Mouse (Mus musculus): ENCODE data around the gene Smc5.
A peak's percentile ranks its signal among the peaks of the same experiment; 100 is the strongest.

Smc5 gene

DNA sequence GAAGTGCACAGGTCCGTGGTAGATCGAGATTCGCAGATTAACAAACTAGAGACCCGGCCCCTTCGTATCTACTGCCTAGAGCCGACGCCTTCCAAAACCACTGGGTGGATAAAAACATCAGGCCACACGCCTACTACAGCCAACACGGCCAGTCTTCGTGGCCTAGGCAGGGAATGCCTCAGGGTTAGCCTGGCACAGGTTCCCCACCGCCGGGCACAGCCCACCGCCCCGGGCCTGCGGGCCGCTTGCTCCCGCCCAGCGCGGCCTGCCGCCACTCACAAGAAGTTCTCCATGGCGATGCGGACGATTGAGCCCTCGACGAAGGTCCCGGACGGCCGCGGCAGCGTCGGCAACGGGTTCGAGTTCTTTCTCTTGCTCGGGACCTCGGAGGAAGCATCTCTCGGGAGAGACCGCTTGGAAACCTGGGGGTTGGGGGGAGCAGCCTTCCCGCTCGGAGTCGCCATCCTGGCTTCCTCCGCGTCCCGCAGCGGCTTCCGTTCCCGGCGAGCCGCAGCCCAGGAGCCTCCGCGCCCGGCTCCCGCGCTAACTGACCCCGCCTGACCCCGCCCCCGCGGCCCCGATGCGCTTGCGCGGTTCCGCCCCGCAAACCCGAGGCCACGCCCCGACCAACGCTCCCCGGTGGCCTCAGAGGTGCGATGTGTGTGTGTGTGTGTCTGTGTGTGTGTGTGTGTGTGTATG lies at the start of gene Smc5:
Gene Smc5 (minus strand): TSS at position 543 of the 699 bp plus-strand sequence.
- peak; percentile 72 to 87 for DNase-seq (ENCODE audit: low read depth in 1 of 2, low spot score in 2 of 2)

DNA sequence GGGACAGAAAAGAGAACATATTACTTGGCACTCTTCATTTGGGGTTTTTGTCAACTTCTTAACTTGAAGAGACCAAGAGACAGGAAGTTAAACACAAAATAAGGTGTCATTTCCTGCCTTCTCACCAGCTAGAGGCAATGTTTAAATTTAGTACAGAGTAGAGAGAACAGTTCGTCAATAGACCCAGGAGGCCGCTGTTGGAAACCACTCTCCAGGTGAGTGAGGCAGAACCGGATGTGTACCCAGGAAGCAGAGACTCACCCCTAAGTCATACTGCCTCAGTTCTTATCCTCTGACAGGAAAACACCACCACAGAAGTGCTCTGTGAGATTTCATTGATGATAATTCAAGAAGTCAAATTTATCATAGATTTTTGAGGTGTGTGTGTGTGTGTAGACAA lies 49.4 kb upstream of the Smc5 start:
- no peak for DNase-seq (ENCODE audit: low read depth in 1 of 2, low spot score in 2 of 2)

DNA sequence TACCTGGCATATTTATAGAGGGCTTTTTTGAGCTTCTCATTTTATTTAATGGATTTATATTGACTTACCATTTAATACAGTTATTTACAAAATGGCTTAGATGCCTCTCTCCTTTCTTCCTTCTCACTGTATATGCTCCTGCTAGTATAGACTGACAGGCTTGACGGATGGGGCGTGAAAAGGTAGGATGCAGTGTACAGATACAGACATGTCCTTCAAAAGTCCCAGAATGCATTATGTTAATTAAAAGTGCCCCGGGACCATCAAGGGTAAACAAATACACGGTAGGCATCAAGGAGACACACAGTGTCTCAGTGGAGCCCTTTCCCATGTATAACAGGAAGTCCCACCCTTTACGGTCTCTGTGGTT lies 44.3 kb upstream of the Smc5 start:
- no peak for DNase-seq (ENCODE audit: low read depth in 1 of 2, low spot score in 2 of 2)

DNA sequence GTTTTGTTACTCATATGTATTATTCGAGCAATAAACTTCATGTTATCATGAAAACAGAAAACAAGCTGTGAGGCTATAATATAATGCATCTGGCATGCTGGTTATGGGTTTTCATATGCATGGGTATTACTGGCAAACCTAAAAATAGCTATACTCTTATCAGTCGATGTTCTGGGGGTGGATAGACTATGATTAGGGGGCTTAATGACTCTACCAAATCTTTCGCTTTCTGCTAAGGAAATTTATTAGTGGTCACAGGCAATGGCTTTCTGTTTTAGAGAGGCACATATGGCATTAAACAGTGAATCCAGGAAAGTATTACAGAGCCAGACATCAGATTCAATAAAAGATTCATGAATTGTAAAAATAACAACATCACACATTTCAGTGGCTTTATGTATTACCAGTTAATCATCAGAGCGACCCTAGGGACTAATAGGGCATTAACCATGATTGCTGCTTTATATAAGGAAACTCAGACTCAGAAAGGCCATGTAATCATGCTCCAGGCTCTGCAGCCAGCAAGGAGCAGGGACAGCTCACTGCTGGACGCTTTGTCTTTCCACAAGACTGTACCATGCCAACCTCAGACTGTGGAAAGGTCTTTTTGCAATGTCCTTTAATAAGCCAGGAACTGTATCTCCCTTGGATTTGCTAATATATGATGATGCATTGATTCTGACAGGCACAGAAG lies 43.7 kb upstream of the Smc5 start:
- DNase-seq (ENCODE audit: low read depth in 1 of 2, low spot score in 2 of 2): no peak

DNA sequence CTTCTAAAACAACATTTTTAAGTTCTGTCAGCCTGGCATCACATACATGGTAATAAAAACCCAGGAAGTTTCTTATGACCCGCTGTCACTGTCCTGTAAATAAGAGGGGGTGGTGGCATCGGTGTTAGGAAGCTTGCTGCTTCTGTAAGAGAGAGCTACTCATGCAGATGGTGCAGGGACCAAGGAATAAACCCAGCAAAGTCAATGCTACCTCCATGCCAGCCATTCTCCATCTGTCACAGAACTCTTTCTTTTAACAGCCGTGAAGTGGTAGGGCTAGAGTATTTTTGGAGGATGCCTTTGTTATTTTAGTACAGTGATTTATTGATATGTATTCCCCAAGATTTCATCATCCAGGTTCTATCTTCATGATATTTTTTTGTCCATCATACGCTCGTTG lies 43.2 kb upstream of the Smc5 start:
- DNase-seq (ENCODE audit: low read depth in 1 of 2, low spot score in 2 of 2): no peak

DNA sequence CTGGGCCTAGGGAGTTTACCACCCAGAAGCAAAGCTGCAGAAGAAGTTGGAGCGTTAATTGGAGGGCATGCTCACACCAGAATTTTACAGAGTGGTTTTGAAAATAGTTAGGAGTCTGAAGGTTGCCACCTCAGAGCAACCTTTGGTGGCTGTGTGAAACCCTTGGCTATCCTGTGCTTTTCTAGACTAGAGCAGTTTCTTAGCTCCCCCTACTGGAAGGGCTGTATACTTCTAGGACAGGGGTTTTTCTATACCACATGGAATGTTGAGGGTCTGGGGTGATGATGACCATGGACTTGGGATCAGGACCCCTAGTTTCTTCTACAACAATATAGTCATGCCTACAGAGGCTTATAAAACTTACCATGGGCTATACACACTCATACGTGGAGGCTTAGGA lies 36.3 kb upstream of the Smc5 start:
- DNase-seq (ENCODE audit: low read depth in 1 of 2, low spot score in 2 of 2): no peak

DNA sequence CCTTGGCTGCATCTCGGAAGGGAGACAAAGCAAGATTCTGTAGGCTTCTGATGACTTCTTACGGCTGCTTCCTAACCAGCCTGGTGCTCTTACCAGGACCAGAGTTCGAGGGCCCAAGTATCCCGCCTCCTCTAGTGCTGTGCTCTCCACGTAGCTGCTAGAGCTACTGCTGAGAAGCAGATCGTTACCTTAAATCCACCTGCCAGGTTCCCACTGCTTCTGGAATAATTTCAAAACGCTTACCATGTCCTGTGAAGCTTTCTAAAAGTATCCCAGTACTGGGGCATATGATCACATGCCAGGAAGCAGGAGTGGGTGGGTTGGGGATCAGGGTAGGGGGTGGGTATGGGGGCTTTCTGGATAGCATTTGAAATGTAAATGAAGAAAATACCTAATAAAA lies 33.0 kb upstream of the Smc5 start:
- DNase-seq (ENCODE audit: low read depth in 1 of 2, low spot score in 2 of 2): no peak

DNA sequence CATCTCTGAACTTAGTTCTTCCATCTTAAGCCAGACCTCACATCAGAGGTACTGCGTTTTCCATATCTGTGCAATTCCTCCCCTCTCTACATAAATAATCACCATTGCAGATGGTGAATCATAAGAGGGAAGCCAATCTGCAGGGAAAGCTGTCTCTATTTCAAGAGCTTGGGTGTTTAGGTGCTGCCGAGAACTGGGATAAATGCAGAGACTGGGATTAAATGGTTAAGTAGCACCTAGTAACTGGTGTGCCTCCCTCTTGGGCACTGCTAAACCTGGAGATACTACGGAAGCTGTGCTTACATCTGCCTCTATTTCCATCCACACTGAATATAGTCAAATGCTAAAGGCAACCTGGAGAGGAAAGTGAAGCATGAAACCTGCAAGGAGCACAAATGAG lies 26.3 kb upstream of the Smc5 start:
- DNase-seq (ENCODE audit: low read depth in 1 of 2, low spot score in 2 of 2): no peak

DNA sequence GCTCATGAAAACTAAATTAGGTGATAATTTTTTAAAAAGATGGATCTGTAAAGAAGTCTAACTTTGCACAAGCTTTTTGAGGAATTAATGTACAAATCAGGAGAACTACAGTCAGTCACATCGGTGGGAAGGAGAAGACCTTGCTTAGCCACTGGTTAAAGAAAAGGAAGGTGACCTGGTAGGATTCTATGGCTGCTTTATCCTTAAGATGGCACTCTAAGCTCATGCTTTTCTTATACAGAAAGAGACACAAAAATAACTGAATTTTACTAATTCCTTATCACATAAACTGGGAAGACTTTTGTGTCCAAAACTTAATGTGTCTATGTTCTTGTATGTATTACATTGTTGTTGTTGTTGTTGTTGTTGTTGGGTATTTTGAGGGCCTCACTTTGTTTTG lies 25.2 kb upstream of the Smc5 start:
- DNase-seq (ENCODE audit: low read depth in 1 of 2, low spot score in 2 of 2): no peak

DNA sequence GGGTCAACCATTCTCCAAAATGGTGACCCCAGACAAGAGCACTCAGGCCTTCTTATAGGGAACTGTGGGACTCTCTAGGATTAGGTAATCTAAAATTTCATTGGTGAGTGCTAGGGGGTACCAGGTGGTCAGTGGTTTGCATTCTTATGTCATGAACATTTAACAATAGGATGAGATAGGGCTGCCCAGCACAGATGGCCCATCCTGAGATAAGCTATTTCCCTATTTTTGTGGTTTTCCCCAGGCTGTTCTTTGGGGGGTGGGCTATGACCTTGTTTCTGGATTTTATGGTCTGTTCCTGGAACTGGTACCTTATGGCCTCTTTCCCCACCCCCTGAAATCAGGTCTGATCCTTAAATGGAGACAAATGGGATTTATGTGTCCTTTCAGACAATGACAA lies 23.5 kb upstream of the Smc5 start:
- DNase-seq (ENCODE audit: low read depth in 1 of 2, low spot score in 2 of 2): no peak

DNA sequence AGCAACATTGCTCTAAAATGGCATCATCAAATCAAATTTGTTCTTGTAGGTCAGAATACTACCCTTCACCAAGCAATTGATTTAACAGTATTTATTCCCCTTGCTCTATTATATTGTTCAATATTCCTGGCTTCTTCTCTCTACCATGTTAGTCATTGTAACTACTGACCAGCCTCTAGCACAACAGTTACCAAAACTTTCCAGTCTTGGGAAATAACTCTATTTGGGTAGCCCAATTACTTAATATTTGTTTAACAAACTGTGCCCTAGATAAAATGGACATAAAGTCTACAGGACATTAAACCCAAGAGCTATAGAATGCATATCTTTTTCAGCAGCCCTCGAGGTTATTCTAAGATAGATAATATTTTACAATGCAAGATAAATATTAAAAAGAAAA lies 15.6 kb upstream of the Smc5 start:
- DNase-seq (ENCODE audit: low read depth in 1 of 2, low spot score in 2 of 2): no peak

DNA sequence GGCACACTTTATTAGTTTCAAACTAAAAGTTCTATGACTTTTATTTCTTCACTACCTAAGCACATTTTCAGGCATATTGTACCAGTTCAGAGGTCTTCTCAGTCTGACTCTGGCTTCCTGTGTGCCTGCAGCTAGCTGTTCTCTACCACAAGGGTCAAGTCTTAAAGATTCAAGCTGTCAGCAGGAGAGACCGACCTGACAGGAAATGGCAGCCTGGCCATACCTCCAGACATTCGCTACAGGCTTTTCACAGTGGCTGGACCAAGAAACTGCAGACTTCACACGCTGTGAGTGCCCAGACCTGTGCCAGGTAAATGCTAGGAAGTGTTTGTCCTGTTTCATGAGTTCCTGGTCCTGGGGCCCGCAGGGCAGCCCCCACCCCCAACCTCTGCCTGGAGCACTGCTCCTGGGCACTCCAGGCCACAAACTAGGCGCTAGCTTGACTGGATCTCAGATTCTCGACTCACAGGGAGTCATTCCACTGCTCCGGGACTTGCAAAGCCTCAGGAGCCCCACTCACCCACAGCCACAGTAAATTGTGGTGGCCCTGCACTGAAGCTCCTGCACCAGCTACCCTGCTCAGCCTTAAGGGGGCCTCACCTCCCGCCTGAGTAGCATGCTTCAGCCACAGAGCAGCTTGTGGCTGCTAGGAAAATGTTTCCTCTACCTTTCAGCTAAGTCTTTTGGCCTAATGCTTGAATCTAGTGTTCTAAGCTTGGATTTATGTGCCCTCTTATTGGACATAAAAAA lies 8.4 kb upstream of the Smc5 start:
- DNase-seq (ENCODE audit: low read depth in 1 of 2, low spot score in 2 of 2): no peak

DNA sequence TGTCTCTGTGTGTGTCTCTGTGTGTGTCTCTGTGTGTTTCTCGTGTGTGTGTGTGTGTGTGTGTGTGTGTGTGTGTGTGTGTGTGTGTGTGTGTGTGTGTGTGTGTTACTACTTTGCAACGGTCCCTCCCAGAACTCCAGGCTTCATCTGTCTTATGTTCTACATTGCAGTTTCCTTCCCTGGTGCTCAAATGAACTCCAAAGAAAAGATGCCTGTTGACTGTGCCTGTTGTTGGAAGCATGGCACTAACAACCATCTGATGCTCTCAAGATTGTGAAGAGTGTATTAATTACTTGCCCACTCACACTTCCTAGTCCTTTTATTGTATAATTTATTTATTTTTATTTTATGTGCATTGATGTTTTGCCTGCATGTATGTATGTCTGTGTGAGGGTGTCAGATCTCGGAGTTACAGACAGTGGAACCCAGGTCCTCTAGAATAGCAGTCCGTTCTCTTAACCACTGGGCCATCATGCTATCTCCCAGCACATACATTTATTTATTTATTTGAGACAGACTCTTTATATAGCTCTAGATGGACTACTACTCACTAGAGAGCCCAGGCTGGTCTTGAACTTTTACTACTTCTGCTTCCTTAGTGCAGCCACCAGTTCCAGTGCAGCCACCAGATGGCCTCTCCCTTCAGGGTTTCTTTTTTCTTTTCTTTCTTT lies 492 bp upstream of the Smc5 start:
- no peak for DNase-seq (ENCODE audit: low read depth in 1 of 2, low spot score in 2 of 2)

DNA sequence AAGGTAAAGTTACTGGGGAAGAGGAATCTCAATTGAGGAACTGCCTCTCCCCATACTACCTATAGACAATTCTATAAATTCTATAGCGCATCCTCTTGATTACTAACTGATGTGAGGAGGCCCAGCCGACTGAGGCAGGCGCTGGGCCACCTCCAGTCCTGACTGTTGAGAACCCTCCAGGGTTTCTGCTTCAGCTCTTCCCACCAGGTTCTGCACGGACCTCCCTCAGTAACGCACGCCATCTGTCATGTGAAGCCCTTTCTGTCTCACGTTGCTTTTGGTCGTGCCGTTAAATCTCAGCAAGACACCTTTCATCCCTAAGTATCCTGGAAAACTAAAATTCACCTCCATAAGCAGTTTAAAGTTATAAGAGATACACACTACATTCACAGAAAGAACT lies 16.9 kb downstream of the Smc5 start:
- DNase-seq (ENCODE audit: low read depth in 1 of 2, low spot score in 2 of 2): no peak

DNA sequence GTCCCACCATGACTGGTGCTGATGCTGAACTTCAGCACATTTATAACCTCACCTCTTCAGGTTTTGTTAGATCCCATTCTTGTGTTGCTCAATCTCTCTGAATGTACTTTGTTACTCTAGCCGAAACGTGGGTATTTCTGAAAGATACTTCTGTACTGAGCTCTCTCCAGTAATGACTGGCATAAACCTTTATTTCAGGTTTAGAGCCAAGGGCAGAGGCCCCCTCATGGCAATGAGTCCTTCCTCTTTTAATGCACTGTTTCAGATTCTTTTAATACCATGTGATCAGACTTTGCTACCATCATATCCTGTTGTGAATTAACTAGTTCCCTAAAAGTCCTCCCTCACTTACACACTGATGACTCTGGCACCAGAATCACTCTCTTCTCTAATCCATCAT lies 27.2 kb downstream of the Smc5 start:
- peak; percentile 19 to 35 for DNase-seq (ENCODE audit: low read depth in 1 of 2, low spot score in 2 of 2)

DNA sequence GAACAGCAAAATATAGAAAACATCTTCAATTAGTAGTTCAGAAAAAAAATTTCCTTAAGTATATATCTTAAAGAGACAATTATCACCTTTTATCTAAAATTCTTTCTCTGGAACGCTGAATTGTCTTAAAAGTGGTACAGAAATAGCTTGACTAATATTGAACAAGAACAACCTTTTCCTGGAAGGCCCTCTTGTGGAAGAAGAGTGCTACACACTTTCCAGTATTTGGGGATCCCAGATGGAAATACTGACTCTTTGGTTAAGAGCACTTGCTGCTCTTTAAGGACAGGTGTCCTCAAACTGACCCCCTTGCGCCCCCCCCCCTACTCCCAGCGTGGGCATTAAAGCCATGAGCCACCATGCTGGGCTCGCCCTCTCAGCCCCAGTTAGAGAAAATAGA lies 48.6 kb downstream of the Smc5 start:
- no peak for DNase-seq (ENCODE audit: low read depth in 1 of 2, low spot score in 2 of 2)

DNA sequence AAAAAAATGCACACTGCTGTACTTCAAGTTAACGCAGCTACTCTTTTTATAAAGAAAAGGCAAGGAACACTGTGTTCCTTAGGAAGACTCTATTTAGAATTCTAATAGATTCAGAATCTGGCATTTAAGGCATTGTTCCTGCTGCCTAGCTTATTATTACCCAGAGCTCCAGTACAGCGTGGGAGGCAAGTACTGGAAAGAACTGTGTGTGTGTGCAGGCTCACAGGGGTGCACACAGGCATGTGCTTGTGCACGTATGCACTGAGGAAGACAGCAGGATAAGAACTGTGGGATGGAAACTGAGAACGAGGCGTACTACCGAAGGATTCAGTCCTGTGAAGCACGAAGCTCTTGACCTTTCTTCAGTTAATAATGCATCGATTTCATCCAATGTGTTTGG lies 59.4 kb downstream of the Smc5 start:
- DNase-seq (ENCODE audit: low read depth in 1 of 2, low spot score in 2 of 2): no peak

DNA sequence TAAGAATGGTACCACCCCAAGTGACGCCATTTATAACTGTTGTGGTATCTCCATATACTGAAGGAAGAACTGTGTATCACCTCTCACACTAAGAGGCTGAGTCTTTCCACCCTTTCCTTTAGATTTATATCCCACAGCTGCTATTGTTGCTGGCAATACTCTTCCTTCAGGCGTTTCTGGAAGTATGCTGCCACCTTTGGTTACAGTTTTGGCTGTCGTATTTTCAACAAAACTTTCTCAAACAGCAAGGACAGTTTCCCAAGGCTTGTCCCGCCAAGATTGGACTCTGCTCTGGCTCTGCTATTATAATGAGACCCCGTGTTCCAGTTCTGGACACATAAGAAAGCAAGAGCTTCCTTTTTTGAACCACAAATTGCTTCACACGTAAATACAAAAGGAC lies 62.4 kb downstream of the Smc5 start:
- no peak for DNase-seq (ENCODE audit: low read depth in 1 of 2, low spot score in 2 of 2)

DNA sequence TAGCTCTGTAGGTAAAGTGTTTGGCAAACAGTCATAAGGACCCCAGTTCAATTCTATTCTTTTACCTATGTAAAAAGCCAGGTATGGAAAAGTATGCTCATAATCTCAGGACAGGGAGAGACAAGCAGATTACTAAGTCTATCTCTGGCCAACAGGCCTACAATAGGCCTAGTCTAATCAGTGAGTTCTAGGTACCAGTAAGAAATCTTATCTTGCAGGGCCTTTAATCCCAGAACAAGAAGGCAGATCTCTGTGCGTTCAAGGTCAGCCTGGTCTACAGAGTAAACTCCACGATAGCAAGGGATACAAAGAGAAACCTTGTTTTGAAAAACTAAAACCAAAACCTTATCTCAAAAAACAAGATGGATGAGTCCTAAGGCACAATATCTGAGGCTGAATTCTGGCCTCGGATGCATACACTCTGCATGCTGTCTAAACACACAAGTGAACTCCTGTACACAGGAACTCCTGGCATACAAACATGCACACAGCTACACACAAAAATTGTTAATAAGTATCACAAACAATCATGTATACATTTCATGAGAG lies 70.1 kb downstream of the Smc5 start:
- no peak for DNase-seq (ENCODE audit: low read depth in 1 of 2, low spot score in 2 of 2)

DNA sequence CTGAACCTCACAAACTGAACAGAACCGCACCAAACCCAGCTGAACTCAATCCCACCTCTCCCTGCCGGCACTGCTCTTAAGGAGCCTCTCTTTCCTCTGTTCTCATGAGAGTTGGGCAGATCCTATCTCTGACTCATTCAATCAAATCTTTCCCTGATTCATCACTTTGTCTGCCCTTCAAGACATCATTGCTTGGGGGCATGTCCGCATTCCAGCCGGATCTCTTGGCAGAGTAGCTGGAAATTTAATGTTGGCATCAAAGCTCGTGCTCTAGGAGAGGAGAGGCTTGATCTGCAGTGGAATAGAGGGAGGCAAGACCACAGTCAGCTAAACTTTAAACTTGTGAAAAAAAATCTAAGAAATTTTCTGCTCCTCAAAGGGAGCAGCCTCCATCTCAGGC lies 71.6 kb downstream of the Smc5 start:
- DNase-seq (ENCODE audit: low read depth in 1 of 2, low spot score in 2 of 2): no peak

DNA sequence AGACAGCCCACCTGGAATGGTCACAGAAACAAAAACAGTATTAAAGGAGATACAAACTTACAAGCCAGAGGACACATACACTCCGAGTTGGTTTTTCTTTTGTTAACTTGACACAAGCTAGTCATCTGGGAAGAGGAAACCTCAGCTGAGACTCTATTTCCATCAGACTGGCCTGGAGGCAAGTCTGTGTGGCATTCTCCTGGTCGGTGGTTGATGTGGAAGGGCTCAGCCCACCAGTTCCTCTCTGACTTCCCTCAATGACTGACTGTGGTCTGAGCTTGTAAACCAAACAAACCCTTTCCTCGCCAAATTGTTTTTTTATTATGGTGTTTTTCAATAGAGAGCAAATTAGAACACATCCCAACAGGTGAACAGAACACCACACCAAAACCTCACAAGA lies 80.6 kb downstream of the Smc5 start:
- no peak for DNase-seq (ENCODE audit: low read depth in 1 of 2, low spot score in 2 of 2)

DNA sequence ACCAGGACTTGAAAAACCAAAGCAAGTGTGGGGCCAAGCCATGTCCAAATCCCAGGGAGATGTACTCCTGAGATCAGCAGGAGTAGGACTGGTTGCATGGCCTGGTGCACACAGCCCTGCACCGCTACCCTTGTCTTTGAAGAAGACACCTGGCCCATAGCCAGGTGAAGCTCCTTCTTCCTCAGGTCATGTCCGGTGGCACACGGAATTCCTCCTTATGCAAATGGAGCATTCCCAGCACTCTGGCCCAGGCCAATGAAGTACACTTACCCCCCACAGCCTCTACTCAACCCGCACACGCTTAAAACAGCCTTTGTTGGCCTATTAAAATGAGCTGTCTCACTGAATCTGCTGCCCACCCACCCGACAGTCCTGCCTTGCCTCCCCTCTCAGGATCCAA lies 82.2 kb downstream of the Smc5 start:
- no peak for DNase-seq (ENCODE audit: low read depth in 1 of 2, low spot score in 2 of 2)
